Mouse (Mus musculus) embryonic facial prominence, embryonic 15.5 days (tissue): ENCODE measurements around the gene Sppl3. TPM values are rescaled to one million over a fixed set of nuclear protein-coding genes. Genes with fewer than 3 reads are reported as not detected.

Experiments
- ATAC-seq: fragments of 200-750 bp; cut with Nextera tagmentation; 2 replicates; pipeline ENCODE4 v1.8.0; 2017; ENCODE audit warnings: low read depth, moderate TSS enrichment; ENCODE audit not compliant: insufficient number of reproducible peaks, low FRiP score, low TSS enrichment
- H3K27ac ChIP-seq: fragments of 300-500 bp; sonication (generic); replicated peaks from 2 replicates; pipeline ENCODE4 v1.5.1; 2015; ENCODE audit warnings: mild to moderate bottlenecking, inconsistent platforms
- H3K27me3 ChIP-seq: fragments of 300-500 bp; sonication (generic); 2 replicates; pipeline ENCODE4 v1.6.1; 2015; ENCODE audit warnings: inconsistent platforms
- H3K36me3 ChIP-seq: fragments of 300-500 bp; sonication (generic); 2 replicates; pipeline ENCODE4 v1.6.1; 2015; ENCODE audit warnings: mild to moderate bottlenecking, inconsistent platforms
- H3K4me1 ChIP-seq: fragments of 300-500 bp; sonication (generic); 2 replicates; pipeline ENCODE4 v1.6.1; 2015; ENCODE audit warnings: inconsistent platforms
- H3K4me2 ChIP-seq: fragments of 300-500 bp; sonication (generic); replicated peaks from 2 replicates; pipeline ENCODE4 v1.6.1; 2015; ENCODE audit warnings: mild to moderate bottlenecking, inconsistent platforms
- H3K4me3 ChIP-seq: fragments of 300-500 bp; sonication (generic); replicated peaks from 2 replicates; pipeline ENCODE4 v1.5.1; 2015; ENCODE audit warnings: mild to moderate bottlenecking, inconsistent platforms
- H3K9ac ChIP-seq: fragments of 300-500 bp; sonication (generic); 2 replicates; pipeline ENCODE4 v1.6.1; 2015; ENCODE audit warnings: inconsistent platforms
- H3K9me3 ChIP-seq: fragments of 300-500 bp; sonication (generic); replicated peaks from 2 replicates; pipeline ENCODE4 v1.6.1; 2016; ENCODE audit warnings: inconsistent platforms
- WGBS: fragments of 180-500 bp; shearing (Covaris S2); methylation state at CpG from one replicate; pipeline ENCODE4 v1.1.7; 2015; 5-methylcytosine and 5-hydroxymethylcytosine counted together
- polyA plus RNA-seq: library from polyadenylated mRNA; unstranded; fragments of >200 nt; fragmentation: Nextera tagmentation; extraction: Ambion mirVana; gene quantifications from 2 replicates; pipeline ENCODE4 v1.2.1, GENCODE M21; 2015

The Sppl3 gene
- polyA plus RNA-seq, 1 experiment from 2014 or later, result 20.9 TPM

- peaks cover 72% of the 10 kb centered on the region for H3K36me3 ChIP-seq
- no peaks in the 10 kb centered on the region for H3K27me3 ChIP-seq
- WGBS, result 72% methylated on average over 11 of the region's 11 CpGs
- H3K27ac ChIP-seq, result no peak overlapping the region
- no peak overlapping the region for H3K4me3 ChIP-seq
- H3K9me3 ChIP-seq, result no peaks in the 10 kb centered on the region
- no peak for ATAC-seq
- no peak overlapping the region for H3K4me2 ChIP-seq
- H3K9ac ChIP-seq, result no peak overlapping the region
- H3K4me1 ChIP-seq, result no peaks in the 10 kb centered on the region; the same call in 1 of the 2 replicates
These were observed 134.5 kb downstream of the Sppl3 start for GRCm38 (mm10) chr5:115145253-115145968.

DNA sequence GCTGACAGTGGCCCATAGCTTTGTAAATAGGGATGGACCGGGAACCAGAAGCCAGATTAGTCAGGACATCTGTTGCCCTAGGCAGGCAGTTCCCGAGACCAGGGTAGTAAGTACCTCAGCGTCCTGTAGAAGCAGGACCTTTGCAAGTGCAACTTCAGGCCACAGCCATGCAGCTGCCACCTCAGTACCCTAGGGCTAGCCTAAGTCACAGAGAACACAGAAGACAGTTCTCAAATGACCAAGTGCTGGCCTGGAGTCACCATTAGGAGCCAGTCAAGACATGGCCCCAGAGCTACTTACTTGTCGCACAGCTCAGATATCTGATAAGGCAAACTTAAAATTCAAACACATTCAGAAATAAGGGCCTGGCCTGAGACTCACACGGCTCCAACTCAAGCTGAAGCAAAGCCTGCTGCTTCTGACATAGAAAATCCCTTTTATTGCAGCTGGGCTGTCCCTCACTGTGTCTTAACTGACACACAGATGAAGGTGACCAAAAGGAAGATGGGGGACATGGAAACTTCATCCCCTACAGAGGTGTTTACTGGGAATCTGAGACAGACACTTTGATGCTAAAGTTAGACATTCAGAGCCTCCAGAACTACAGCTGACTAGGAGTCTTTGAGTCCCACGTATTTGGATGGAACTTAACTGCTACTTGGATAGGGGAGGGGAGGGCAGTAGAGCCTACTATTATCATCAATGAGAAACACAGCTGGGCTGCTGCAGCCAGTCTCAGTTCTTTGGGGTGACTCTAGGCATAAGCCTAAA is 135.2 kb downstream of the Sppl3 start:
- 75% methylated on average over 6 of the region's 6 CpGs for WGBS
- Histone ChIP-seq H3K36me3 (peaks cover 79% of the 10 kb centered on the region), H3K9me3 (no peaks in the 10 kb centered on the region), H3K4me1 (peaks cover 5% of the 10 kb centered on the region), H3K27me3 (no peaks in the 10 kb centered on the region), H3K4me3 (no peak overlapping the region), H3K9ac (no peak overlapping the region), H3K4me2 (no peak overlapping the region), H3K27ac (no peak overlapping the region)
- ATAC-seq, result no peak

- H3K27ac ChIP-seq, result no peak overlapping the region
- H3K9me3 ChIP-seq, result no peaks in the 10 kb centered on the region
- H3K9ac ChIP-seq, result no peak overlapping the region
- H3K27me3 ChIP-seq, result no peaks in the 10 kb centered on the region
- H3K4me3 ChIP-seq, result no peak overlapping the region
- ATAC-seq, result no peak
- no peak overlapping the region for H3K4me2 ChIP-seq
- H3K36me3 ChIP-seq, result peaks cover 85% of the 10 kb centered on the region
- H3K4me1 ChIP-seq, result peaks cover 8% of the 10 kb centered on the region
These were observed 135.8 kb downstream of the Sppl3 start for GRCm38 (mm10) chr5:115146747-115147130.

- ATAC-seq, result no peak
- H3K27me3 ChIP-seq, result no peaks in the 10 kb centered on the region
- no peak overlapping the region for H3K9ac ChIP-seq
- no peak overlapping the region for H3K27ac ChIP-seq
- H3K9me3 ChIP-seq, result no peaks in the 10 kb centered on the region
- 77% methylated on average over 3 of the region's 3 CpGs for WGBS
- peaks cover 13% of the 10 kb centered on the region for H3K4me1 ChIP-seq
- H3K4me3 ChIP-seq, result no peak overlapping the region
- H3K4me2 ChIP-seq, result no peak overlapping the region
- peaks cover 82% of the 10 kb centered on the region for H3K36me3 ChIP-seq
These were observed 136.5 kb downstream of the Sppl3 start for GRCm38 (mm10) chr5:115147388-115147787.

GRCm38 (mm10) chr5:115148378-115148777 is 137.4 kb downstream of the Sppl3 start:
- Histone ChIP-seq H3K36me3 (peaks cover 80% of the 10 kb centered on the region), H3K4me3 (no peak overlapping the region), H3K27ac (no peak overlapping the region), H3K9ac (0 out of 2 replicates have a peak overlapping the region, but pooled peaks have one; percentile 1), H3K4me2 (no peak overlapping the region), H3K4me1 (peaks cover 23% of the 10 kb centered on the region), H3K27me3 (no peaks in the 10 kb centered on the region), H3K9me3 (no peaks in the 10 kb centered on the region)
- ATAC-seq, result no peak
- 92% methylated on average over 8 of the region's 8 CpGs for WGBS

Other genes starting within 250 kb of the Sppl3 start
- gene Ankrd13a, start 236.5 kb upstream of the Sppl3 start, polyA plus RNA-seq, result 54.9 and 57.6 TPM in 2 replicates
- gene Git2, start 235.6 kb upstream of the Sppl3 start, polyA plus RNA-seq, result 49.6 and 54.9 TPM in 2 replicates
- 90.1 and 91.9 TPM in 2 replicates for gene 1500011B03Rik, start 187.7 kb upstream of the Sppl3 start, polyA plus RNA-seq
- gene 4930519G04Rik, start 157.5 kb upstream of the Sppl3 start, polyA plus RNA-seq, result not detected in 2 replicates
- gene Gm9936, start 152.5 kb upstream of the Sppl3 start, polyA plus RNA-seq, result 0.37 and 0.38 TPM in 2 replicates
- gene Oasl2, start 114.2 kb upstream of the Sppl3 start, polyA plus RNA-seq, result 4.8 and 6.5 TPM in 2 replicates
- gene Oasl1, start 87.9 kb upstream of the Sppl3 start, polyA plus RNA-seq, result 0.45 and 0.89 TPM in 2 replicates
- gene 2210016L21Rik, start 69.0 kb upstream of the Sppl3 start, polyA plus RNA-seq, result 61.8 and 69.0 TPM in 2 replicates
- 0.07 TPM in 1 of 2 replicates, not detected in the other for gene Hnf1a, start 40.0 kb upstream of the Sppl3 start, polyA plus RNA-seq
- gene Gm10401, start 87.2 kb downstream of the Sppl3 start, polyA plus RNA-seq, result 39.7 and 50.0 TPM in 2 replicates
- gene Acads, start 108.2 kb downstream of the Sppl3 start, polyA plus RNA-seq, result 47.8 and 48.2 TPM in 2 replicates
- 41.0 and 42.2 TPM in 2 replicates for gene Unc119b, start 123.8 kb downstream of the Sppl3 start, polyA plus RNA-seq
- 95.1 and 98.4 TPM in 2 replicates for gene Mlec, start 147.0 kb downstream of the Sppl3 start, polyA plus RNA-seq
- gene Cabp1, start 183.2 kb downstream of the Sppl3 start, polyA plus RNA-seq, result 2.6 and 3.0 TPM in 2 replicates
- gene Pop5, start 224.7 kb downstream of the Sppl3 start, polyA plus RNA-seq, result 90.1 and 92.0 TPM in 2 replicates